Mouse (Mus musculus): ENCODE data around the gene Dpy19l1. TPM values are rescaled to one million over a fixed set of nuclear protein-coding genes. Genes with fewer than 3 reads are reported as not detected.
A peak's percentile ranks its signal among the peaks of the same experiment; 100 is the strongest.

The Dpy19l1 gene
- total RNA-seq, 2 experiments from 2014 or later: 8.3 to 9.0 TPM

DNA sequence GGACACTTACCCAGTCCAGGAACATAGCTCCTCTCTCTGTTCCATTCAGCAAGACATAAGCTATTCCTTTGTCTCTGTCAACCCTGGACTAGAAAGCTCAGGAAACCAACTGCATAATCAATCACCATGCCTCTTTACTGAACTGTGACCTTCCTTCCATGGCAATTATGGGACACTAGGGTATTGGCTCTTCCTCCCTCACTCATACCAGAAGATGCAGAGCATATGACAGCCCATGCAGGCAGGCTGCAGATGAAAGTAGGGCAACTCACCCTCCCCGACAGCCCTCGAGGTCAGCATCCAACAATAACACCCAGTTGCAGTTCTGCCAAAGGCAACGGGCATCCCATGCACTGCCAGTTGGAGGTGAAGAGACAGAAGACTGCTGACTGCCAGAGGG, 123.6 kb downstream of the Dpy19l1 start:
- peak in 1 of 2 experiments; percentile 1 for DNase-seq
- intact Hi-C loops (cut with DNase I): no loop called here

DNA sequence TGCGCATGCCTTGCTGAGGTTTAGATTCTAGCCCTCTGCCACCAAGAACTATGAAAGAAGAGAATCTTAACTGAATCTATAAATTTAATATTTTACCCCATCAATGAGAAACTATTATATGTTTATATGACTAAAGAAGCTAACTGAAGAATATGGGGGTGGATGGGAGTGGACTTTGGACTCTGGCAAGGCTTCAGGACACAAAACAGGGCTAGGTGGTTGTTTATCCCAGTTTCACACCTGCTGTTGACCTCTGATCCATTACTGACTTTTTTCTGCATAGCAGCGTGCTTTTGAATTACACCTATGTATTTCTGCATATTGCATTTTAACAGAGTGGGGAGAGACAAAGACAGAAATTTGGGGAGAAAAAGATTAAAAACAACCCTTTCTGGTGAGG, 124.1 kb downstream of the Dpy19l1 start:
- intact Hi-C loops (cut with DNase I): no loop called here
- DNase-seq: no peak

Other genes with a start within 250 kb of the Dpy19l1 start
- gene Cypt4, start 122.1 kb upstream of the Dpy19l1 start, total RNA-seq (2021): not detected
- under 1 TPM in 1 of 2 experiments, not detected in 1; 0.08 TPM for gene Dpy19l2, start 193.2 kb upstream of the Dpy19l1 start, total RNA-seq (2021)

All from heart, postnatal 36 days (tissue).